Mouse (Mus musculus) kidney, embryonic 16.5 days (tissue): Measurements from ENCODE around the gene Lrrc47. TPM values are rescaled to one million over a fixed set of nuclear protein-coding genes. Genes with fewer than 3 reads are reported as not detected.

ENCODE experiments used
- ATAC-seq: fragments of 200-750 bp; cut with Nextera tagmentation; 2 replicates; pipeline ENCODE4 v1.8.0; 2017; ENCODE audit warnings: moderate TSS enrichment; ENCODE audit not compliant: low FRiP score, low TSS enrichment
- H3K27ac ChIP-seq: fragments of 300-500 bp; sonication (generic); 2 replicates; pipeline ENCODE4 v1.5.1; 2014; ENCODE audit warnings: low read length
- H3K27me3 ChIP-seq: fragments of 300-500 bp; sonication (generic); 2 replicates; pipeline ENCODE4 v1.6.1; 2014; ENCODE audit warnings: low read length, control low read depth, mixed read lengths; ENCODE audit not compliant: insufficient read depth
- H3K36me3 ChIP-seq: fragments of 300-500 bp; sonication (generic); 2 replicates; pipeline ENCODE4 v1.6.1; 2014; ENCODE audit warnings: low read length, control low read depth, mixed read lengths; ENCODE audit not compliant: insufficient read depth
- H3K4me1 ChIP-seq: fragments of 300-500 bp; sonication (generic); 2 replicates; pipeline ENCODE4 v1.6.1; 2014; ENCODE audit warnings: low read length, control low read depth, mixed read lengths; ENCODE audit not compliant: insufficient read depth
- H3K4me2 ChIP-seq: fragments of 300-500 bp; sonication (generic); replicated peaks from 2 replicates; pipeline ENCODE4 v1.6.1; 2014; ENCODE audit warnings: low read depth, low read length
- H3K4me3 ChIP-seq: fragments of 300-500 bp; sonication (generic); 2 replicates; pipeline ENCODE4 v1.5.1; 2014; ENCODE audit warnings: mild to moderate bottlenecking, low read length
- H3K9ac ChIP-seq: fragments of 300-500 bp; sonication (generic); replicated peaks from 2 replicates; pipeline ENCODE4 v1.6.1; 2014; ENCODE audit warnings: low read length
- H3K9me3 ChIP-seq: fragments of 300-500 bp; sonication (generic); 2 replicates; pipeline ENCODE4 v1.6.1; 2016; ENCODE audit warnings: low read length, control low read depth
- WGBS: fragments of 180-500 bp; shearing (Covaris S2); extraction: QIAGEN DNeasy Blood & Tissue Kit; methylation state at CpG from one replicate; pipeline ENCODE4 v1.1.7; 2014; 5-methylcytosine and 5-hydroxymethylcytosine counted together
- polyA plus RNA-seq: library from polyadenylated mRNA; unstranded; fragments of >200 nt; fragmentation: Nextera tagmentation; extraction: Ambion mirVana; gene quantifications from 2 replicates; pipeline ENCODE4 v1.2.1, GENCODE M21; 2015

Lrrc47 gene
- polyA plus RNA-seq, 1 experiment from 2014 or later = 21.9 TPM

GRCm38 (mm10) chr4:153992715-153993114 is 18.8 kb upstream of the Lrrc47 start:
- Histone ChIP-seq H3K4me1 (no peaks in the 10 kb centered on the region), H3K9me3 (no peaks in the 10 kb centered on the region), H3K4me3 (no peak overlapping the region), H3K27me3 (no peaks in the 10 kb centered on the region), H3K27ac (no peak overlapping the region), H3K4me2 (no peak overlapping the region), H3K36me3 (peaks cover 79% of the 10 kb centered on the region), H3K9ac (no peak overlapping the region)
- WGBS = 75% methylated on average over 10 of the region's 10 CpGs
- ATAC-seq = no peak

GRCm38 (mm10) chr4:153993505-153993904 is 18.0 kb upstream of the Lrrc47 start:
- no peaks in the 10 kb centered on the region for H3K9me3 ChIP-seq
- H3K4me2 ChIP-seq = no peak overlapping the region
- no peak overlapping the region for H3K4me3 ChIP-seq
- no peaks in the 10 kb centered on the region for H3K27me3 ChIP-seq
- 92% methylated on average over 8 of the region's 8 CpGs for WGBS
- H3K9ac ChIP-seq = no peak overlapping the region
- no peak for ATAC-seq
- no peak overlapping the region for H3K27ac ChIP-seq
- H3K36me3 ChIP-seq = peaks cover 80% of the 10 kb centered on the region
- H3K4me1 ChIP-seq = no peaks in the 10 kb centered on the region

GRCm38 (mm10) chr4:154005488-154005887 is 6.0 kb upstream of the Lrrc47 start:
- H3K36me3 ChIP-seq = peaks cover 37% of the 10 kb centered on the region
- no peaks in the 10 kb centered on the region for H3K4me1 ChIP-seq
- H3K27ac ChIP-seq = no peak overlapping the region
- no peak overlapping the region for H3K4me2 ChIP-seq
- no peak overlapping the region for H3K9ac ChIP-seq
- no peaks in the 10 kb centered on the region for H3K9me3 ChIP-seq
- ATAC-seq = no peak
- H3K27me3 ChIP-seq = no peaks in the 10 kb centered on the region
- WGBS = 85% methylated on average over 5 of the region's 5 CpGs
- no peak overlapping the region for H3K4me3 ChIP-seq

- no peaks in the 10 kb centered on the region for H3K9me3 ChIP-seq
- no peak overlapping the region for H3K27ac ChIP-seq
- no peak overlapping the region for H3K4me3 ChIP-seq
- no peak overlapping the region for H3K4me2 ChIP-seq
- no peaks in the 10 kb centered on the region for H3K27me3 ChIP-seq
- no peak for ATAC-seq
- 93% methylated on average over 6 of the region's 6 CpGs for WGBS
- peaks cover 37% of the 10 kb centered on the region for H3K36me3 ChIP-seq
- H3K9ac ChIP-seq = no peak overlapping the region
- H3K4me1 ChIP-seq = no peaks in the 10 kb centered on the region
These were observed 5.3 kb upstream of the Lrrc47 start for GRCm38 (mm10) chr4:154006264-154006663.

GRCm38 (mm10) chr4:154007759-154008158 is 3.8 kb upstream of the Lrrc47 start:
- WGBS = 73% methylated on average over 4 of the region's 4 CpGs
- ATAC-seq = no peak
- Histone ChIP-seq H3K4me1 (peaks cover 4% of the 10 kb centered on the region), H3K36me3 (peaks cover 33% of the 10 kb centered on the region), H3K4me3 (no peak overlapping the region), H3K27ac (no peak overlapping the region), H3K4me2 (no peak overlapping the region), H3K27me3 (no peaks in the 10 kb centered on the region), H3K9me3 (no peaks in the 10 kb centered on the region), H3K9ac (no peak overlapping the region)

- WGBS = 27% methylated on average over 13 of the region's 13 CpGs
These were observed 455 bp upstream of the Lrrc47 start for GRCm38 (mm10) chr4:154010907-154011645.

GRCm38 (mm10) chr4:154012132-154012882 is 776 bp downstream of the Lrrc47 start:
- no peaks in the 10 kb centered on the region for H3K27me3 ChIP-seq
- H3K36me3 ChIP-seq = peaks cover 27% of the 10 kb centered on the region
- H3K27ac ChIP-seq = peak overlapping the region; percentile 50; the same call in 1 of the 2 replicates
- 2% methylated on average over 55 of the region's 55 CpGs for WGBS
- no peak for ATAC-seq
- no peaks in the 10 kb centered on the region for H3K9me3 ChIP-seq
- peak overlapping the region; percentile 100 for H3K4me3 ChIP-seq
- H3K9ac ChIP-seq = peak overlapping the region; percentile 96
- peak overlapping the region; percentile 98 for H3K4me2 ChIP-seq
- H3K4me1 ChIP-seq = peaks cover 15% of the 10 kb centered on the region

More at GRCm38 (mm10) chr4:154010907-154011645, 455 bp upstream of the Lrrc47 start:
- no peaks in the 10 kb centered on the region for H3K27me3 ChIP-seq
- H3K4me2 ChIP-seq = peak overlapping the region; percentile 98
- H3K4me1 ChIP-seq = peaks cover 15% of the 10 kb centered on the region
- peak overlapping the region; percentile 100 for H3K4me3 ChIP-seq
- H3K9me3 ChIP-seq = no peaks in the 10 kb centered on the region
- peak overlapping the region; percentile 96 for H3K9ac ChIP-seq
- no peak overlapping the region for H3K27ac ChIP-seq
- peak; percentile 50; the same call in 1 of the 2 replicates for ATAC-seq
- H3K36me3 ChIP-seq = peaks cover 27% of the 10 kb centered on the region

GRCm38 (mm10) chr4:154015476-154015875 is 3.9 kb downstream of the Lrrc47 start:
- Histone ChIP-seq H3K36me3 (peaks cover 53% of the 10 kb centered on the region), H3K9ac (no peak overlapping the region), H3K9me3 (no peaks in the 10 kb centered on the region), H3K27me3 (no peaks in the 10 kb centered on the region), H3K4me2 (no peak overlapping the region), H3K4me3 (no peak overlapping the region), H3K4me1 (peaks cover 15% of the 10 kb centered on the region), H3K27ac (no peak overlapping the region)
- ATAC-seq = no peak
- WGBS = 90% methylated on average over 11 of the region's 11 CpGs

GRCm38 (mm10) chr4:154019571-154019970 is 8.0 kb downstream of the Lrrc47 start:
- no peak for ATAC-seq
- H3K27ac ChIP-seq = no peak overlapping the region
- H3K4me1 ChIP-seq = peaks cover 29% of the 10 kb centered on the region
- H3K36me3 ChIP-seq = peaks cover 67% of the 10 kb centered on the region
- no peak overlapping the region for H3K4me3 ChIP-seq
- no peaks in the 10 kb centered on the region for H3K9me3 ChIP-seq
- no peaks in the 10 kb centered on the region for H3K27me3 ChIP-seq
- no peak overlapping the region for H3K9ac ChIP-seq
- WGBS = 68% methylated on average over 7 of the region's 7 CpGs
- no peak overlapping the region for H3K4me2 ChIP-seq

- H3K4me3 ChIP-seq = no peak overlapping the region
- peak overlapping the region; percentile 89 for H3K27ac ChIP-seq
- H3K9ac ChIP-seq = no peak overlapping the region
- WGBS = 88% methylated on average over 9 of the region's 9 CpGs
- no peak overlapping the region for H3K4me2 ChIP-seq
- H3K9me3 ChIP-seq = no peaks in the 10 kb centered on the region
- H3K36me3 ChIP-seq = peaks cover 52% of the 10 kb centered on the region
- ATAC-seq = no peak
- H3K4me1 ChIP-seq = peaks cover 46% of the 10 kb centered on the region
- H3K27me3 ChIP-seq = no peaks in the 10 kb centered on the region
These were observed 9.9 kb downstream of the Lrrc47 start for GRCm38 (mm10) chr4:154021432-154021831.
